Mouse (Mus musculus): ENCODE results near the gene Erf.

DNA sequence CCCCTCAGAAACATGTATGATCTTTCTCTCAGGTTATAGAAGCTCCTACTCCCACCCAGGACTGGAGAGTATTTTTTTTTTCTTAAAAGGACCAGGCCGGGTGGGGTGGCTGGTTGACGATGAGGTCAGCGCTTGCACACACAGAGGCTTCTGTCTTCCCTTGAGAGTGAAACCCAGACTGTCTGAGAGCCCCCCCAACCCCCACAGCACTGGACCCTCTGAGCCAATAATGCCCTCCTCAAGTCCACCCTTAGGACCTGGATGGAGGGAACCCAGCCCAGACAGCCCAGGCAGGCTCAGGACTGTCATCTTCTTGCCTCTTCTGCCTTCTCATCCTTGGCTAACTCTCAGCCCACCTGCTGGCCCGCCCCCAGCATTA, 3.8 kb downstream of the Erf start:
- TF ChIP-seq CTCF (conservative IDR thresholded peaks at IDR 0.05; ENCODE audit: insufficient read depth, insufficient read length, low read depth, low read length) (no peak), POLR2A (IDR thresholded peaks at IDR 0.05; ENCODE audit: low read depth, low read length) (no peak)

All from kidney, adult 2 months (tissue).